Mouse (Mus musculus): Measurements from ENCODE around the gene Ldlrad3.

The Ldlrad3 gene

GRCm38 (mm10) chr2:102064826-102065441 is 121.3 kb downstream of the Ldlrad3 start:
- DNase-seq, result no peak

GRCm38 (mm10) chr2:102063906-102064505 is 122.2 kb downstream of the Ldlrad3 start:
- DNase-seq, result no peak

- DNase-seq, result no peak
Observed at GRCm38 (mm10) chr2:102062861-102063468, 123.2 kb downstream of the Ldlrad3 start.

- no peak for DNase-seq
Observed at GRCm38 (mm10) chr2:102061921-102062320, 124.3 kb downstream of the Ldlrad3 start.

GRCm38 (mm10) chr2:102057746-102058145 is 128.4 kb downstream of the Ldlrad3 start:
- no peak for DNase-seq

GRCm38 (mm10) chr2:102057029-102057685 is 129.0 kb downstream of the Ldlrad3 start:
- DNase-seq, result peak; percentile 81

GRCm38 (mm10) chr2:102056144-102056543 is 130.0 kb downstream of the Ldlrad3 start:
- DNase-seq, result peak; percentile 68

- DNase-seq, result peak; percentile 52
Observed at GRCm38 (mm10) chr2:102052951-102053660, 133.1 kb downstream of the Ldlrad3 start.

- no peak for DNase-seq
Observed at GRCm38 (mm10) chr2:102052353-102052752, 133.8 kb downstream of the Ldlrad3 start.

GRCm38 (mm10) chr2:102049866-102050550 is 136.2 kb downstream of the Ldlrad3 start:
- DNase-seq, result peak; percentile 67

GRCm38 (mm10) chr2:102048296-102049175 is 137.6 kb downstream of the Ldlrad3 start:
- peak; percentile 42 for DNase-seq

- DNase-seq, result no peak
Observed at GRCm38 (mm10) chr2:102046481-102046880, 139.7 kb downstream of the Ldlrad3 start.

GRCm38 (mm10) chr2:102040456-102040855 is 145.7 kb downstream of the Ldlrad3 start:
- DNase-seq, result peak; percentile 53

- peak; percentile 64 for DNase-seq
Observed at GRCm38 (mm10) chr2:102040011-102040410, 146.2 kb downstream of the Ldlrad3 start.

- DNase-seq, result peak; percentile 84
Observed at GRCm38 (mm10) chr2:102038895-102039667, 147.1 kb downstream of the Ldlrad3 start.

- no peak for DNase-seq
Observed at GRCm38 (mm10) chr2:102038229-102038894, 147.8 kb downstream of the Ldlrad3 start.

- DNase-seq, result peak; percentile 71
Observed at GRCm38 (mm10) chr2:102036665-102037511, 149.3 kb downstream of the Ldlrad3 start.

GRCm38 (mm10) chr2:102034513-102034879 is 151.7 kb downstream of the Ldlrad3 start:
- DNase-seq, result no peak
